Mouse (Mus musculus): ENCODE results near the gene Grb10.

Grb10 gene

GRCm38 (mm10) chr11:11901509-11901908 lies 137.0 kb downstream of the Grb10 start:
- DNase-seq (ENCODE audit: low spot score in 2 of 2): no peak

- no peak for DNase-seq (ENCODE audit: low spot score in 2 of 2)
Observed at GRCm38 (mm10) chr11:11898496-11898895, 140.0 kb downstream of the Grb10 start.

- DNase-seq (ENCODE audit: low spot score in 2 of 2): no peak
Observed at GRCm38 (mm10) chr11:11897645-11898357, 140.7 kb downstream of the Grb10 start, which contains the start of gene Ddc. TSS of gene Ddc (minus strand) at chr11:11898144.

GRCm38 (mm10) chr11:11895479-11895878 lies 143.0 kb downstream of the Grb10 start:
- DNase-seq (ENCODE audit: low spot score in 2 of 2): no peak

GRCm38 (mm10) chr11:11893769-11894168 lies 144.7 kb downstream of the Grb10 start:
- no peak for DNase-seq (ENCODE audit: low spot score in 2 of 2)

- no peak for DNase-seq (ENCODE audit: low spot score in 2 of 2)
Observed at GRCm38 (mm10) chr11:11892993-11893602, 145.4 kb downstream of the Grb10 start.

- DNase-seq (ENCODE audit: low spot score in 2 of 2): no peak
Observed at GRCm38 (mm10) chr11:11891832-11892231, 146.7 kb downstream of the Grb10 start.

- DNase-seq (ENCODE audit: low spot score in 2 of 2): no peak
Observed at GRCm38 (mm10) chr11:11890139-11890741, 148.2 kb downstream of the Grb10 start.

GRCm38 (mm10) chr11:11888727-11889126 lies 149.8 kb downstream of the Grb10 start:
- no peak for DNase-seq (ENCODE audit: low spot score in 2 of 2)

GRCm38 (mm10) chr11:11888051-11888450 lies 150.4 kb downstream of the Grb10 start:
- no peak for DNase-seq (ENCODE audit: low spot score in 2 of 2)

- no peak for DNase-seq (ENCODE audit: low spot score in 2 of 2)
Observed at GRCm38 (mm10) chr11:11886403-11886998, 152.0 kb downstream of the Grb10 start.

- DNase-seq (ENCODE audit: low spot score in 2 of 2): no peak
Observed at GRCm38 (mm10) chr11:11885921-11886320, 152.6 kb downstream of the Grb10 start.

- DNase-seq (ENCODE audit: low spot score in 2 of 2): no peak
Observed at GRCm38 (mm10) chr11:11885246-11885643, 153.2 kb downstream of the Grb10 start.

GRCm38 (mm10) chr11:11884533-11885245 lies 153.8 kb downstream of the Grb10 start:
- no peak for DNase-seq (ENCODE audit: low spot score in 2 of 2)

GRCm38 (mm10) chr11:11881783-11882155 lies 156.7 kb downstream of the Grb10 start:
- no peak for DNase-seq (ENCODE audit: low spot score in 2 of 2)

- no peak for DNase-seq (ENCODE audit: low spot score in 2 of 2)
Observed at GRCm38 (mm10) chr11:11881026-11881782, 157.3 kb downstream of the Grb10 start.
